Mouse (Mus musculus) forebrain, embryonic 15.5 days (tissue): ENCODE data around the gene Bud13. TPM values are rescaled to one million over a fixed set of nuclear protein-coding genes. Genes with fewer than 3 reads are reported as not detected.

Source experiments
- ATAC-seq: fragments of 200-750 bp; cut with Nextera tagmentation; replicated peaks from 2 replicates; pipeline ENCODE4 v1.8.0; 2017; ENCODE audit warnings: mild to moderate bottlenecking, moderate TSS enrichment, moderate library complexity
- H3K27ac ChIP-seq: fragments of 300-500 bp; sonication (generic); replicated peaks from 2 replicates; pipeline ENCODE4 v1.5.1; 2015; ENCODE audit warnings: mild to moderate bottlenecking, inconsistent platforms
- H3K27me3 ChIP-seq: fragments of 300-500 bp; sonication (generic); 2 replicates; pipeline ENCODE4 v1.6.1; 2015; ENCODE audit warnings: inconsistent platforms
- H3K36me3 ChIP-seq: fragments of 300-500 bp; sonication (generic); 2 replicates; pipeline ENCODE4 v1.6.1; 2015; ENCODE audit warnings: mild to moderate bottlenecking, inconsistent platforms
- H3K4me1 ChIP-seq: fragments of 300-500 bp; sonication (generic); 2 replicates; pipeline ENCODE4 v1.6.1; 2015; ENCODE audit warnings: inconsistent platforms
- H3K4me2 ChIP-seq: fragments of 300-500 bp; sonication (generic); replicated peaks from 2 replicates; pipeline ENCODE4 v1.6.1; 2015; ENCODE audit warnings: mild to moderate bottlenecking, inconsistent platforms
- H3K4me3 ChIP-seq: fragments of 300-500 bp; sonication (generic); 2 replicates; pipeline ENCODE4 v1.5.1; 2015; ENCODE audit warnings: mild to moderate bottlenecking, inconsistent platforms
- H3K9ac ChIP-seq: fragments of 300-500 bp; sonication (generic); replicated peaks from 2 replicates; pipeline ENCODE4 v1.6.1; 2015; ENCODE audit warnings: mild to moderate bottlenecking, inconsistent platforms
- H3K9me3 ChIP-seq: fragments of 300-500 bp; sonication (generic); 2 replicates; pipeline ENCODE4 v1.6.1; 2016; ENCODE audit warnings: inconsistent platforms
- WGBS: fragments of 180-500 bp; shearing (Covaris S2); methylation state at CpG from one replicate; pipeline ENCODE4 v1.1.7; 2015; ENCODE audit warnings: mixed read lengths; 5-methylcytosine and 5-hydroxymethylcytosine counted together
- polyA plus RNA-seq: library from polyadenylated mRNA; unstranded; fragments of >200 nt; fragmentation: Nextera tagmentation; extraction: Ambion mirVana; gene quantifications from 2 replicates; pipeline ENCODE4 v1.2.1, GENCODE M21; 2015

Bud13 gene
- polyA plus RNA-seq, 1 experiment from 2014 or later = 18.5 TPM

- H3K36me3 ChIP-seq = no peaks in the 10 kb centered on the region
- no peaks in the 10 kb centered on the region for H3K27me3 ChIP-seq
- H3K27ac ChIP-seq = no peak overlapping the region
- WGBS = 89% methylated on average over 3 of the region's 3 CpGs
- no peak overlapping the region for H3K4me3 ChIP-seq
- H3K9ac ChIP-seq = no peak overlapping the region
- no peak for ATAC-seq
- H3K4me2 ChIP-seq = no peak overlapping the region
- H3K4me1 ChIP-seq = no peaks in the 10 kb centered on the region
- no peaks in the 10 kb centered on the region for H3K9me3 ChIP-seq
These were observed 25.3 kb upstream of the Bud13 start for GRCm38 (mm10) chr9:46257546-46257945.

GRCm38 (mm10) chr9:46259111-46259510 is 23.7 kb upstream of the Bud13 start:
- Histone ChIP-seq H3K4me1 (no peaks in the 10 kb centered on the region), H3K4me2 (no peak overlapping the region), H3K27ac (no peak overlapping the region), H3K36me3 (no peaks in the 10 kb centered on the region), H3K9me3 (no peaks in the 10 kb centered on the region), H3K9ac (no peak overlapping the region), H3K4me3 (no peak overlapping the region), H3K27me3 (no peaks in the 10 kb centered on the region)
- 91% methylated on average over 6 of the region's 6 CpGs for WGBS
- no peak for ATAC-seq

- no peak overlapping the region for H3K9ac ChIP-seq
- WGBS = 85% methylated on average over 7 of the region's 7 CpGs
- no peak overlapping the region for H3K27ac ChIP-seq
- H3K27me3 ChIP-seq = no peaks in the 10 kb centered on the region
- no peaks in the 10 kb centered on the region for H3K9me3 ChIP-seq
- ATAC-seq = no peak
- no peaks in the 10 kb centered on the region for H3K4me1 ChIP-seq
- H3K4me3 ChIP-seq = no peak overlapping the region
- no peak overlapping the region for H3K4me2 ChIP-seq
- no peaks in the 10 kb centered on the region for H3K36me3 ChIP-seq
These were observed 21.7 kb upstream of the Bud13 start for GRCm38 (mm10) chr9:46261131-46261530.

GRCm38 (mm10) chr9:46268343-46268873 is 14.4 kb upstream of the Bud13 start, which contains the start of gene Apoa5:
TSS of gene Apoa5 (plus strand) at chr9:46268633.
- Histone ChIP-seq H3K27me3 (peaks cover 13% of the 10 kb centered on the region; the same call in 1 of the 2 replicates), H3K9ac (no peak within 1 kb of the TSS), H3K4me1 (peaks cover 3% of the 10 kb centered on the region), H3K4me3 (no peak within 1 kb of the TSS), H3K36me3 (no peaks in the 10 kb centered on the region), H3K9me3 (no peaks in the 10 kb centered on the region), H3K27ac (no peak within 1 kb of the TSS), H3K4me2 (no peak within 1 kb of the TSS)
- 56% methylated on average over 7 of the region's 7 CpGs for WGBS
- ATAC-seq = no peak

- no peak overlapping the region for H3K27ac ChIP-seq
- no peak for ATAC-seq
These were observed 13.7 kb upstream of the Bud13 start for GRCm38 (mm10) chr9:46269125-46269524.

GRCm38 (mm10) chr9:46270782-46271181 is 12.0 kb upstream of the Bud13 start:
- peaks cover 14% of the 10 kb centered on the region for H3K4me1 ChIP-seq
- H3K9ac ChIP-seq = no peak overlapping the region
- no peak overlapping the region for H3K27ac ChIP-seq
- 95% methylated on average over 4 of the region's 4 CpGs for WGBS
- H3K9me3 ChIP-seq = no peaks in the 10 kb centered on the region
- H3K36me3 ChIP-seq = peaks cover 10% of the 10 kb centered on the region
- ATAC-seq = no peak
- no peak overlapping the region for H3K4me2 ChIP-seq
- H3K27me3 ChIP-seq = peaks cover 13% of the 10 kb centered on the region; the same call in 1 of the 2 replicates
- H3K4me3 ChIP-seq = no peak overlapping the region

More at GRCm38 (mm10) chr9:46269125-46269524, 13.7 kb upstream of the Bud13 start:
- H3K4me1 ChIP-seq = peaks cover 11% of the 10 kb centered on the region
- peaks cover 13% of the 10 kb centered on the region; the same call in 1 of the 2 replicates for H3K27me3 ChIP-seq
- no peak overlapping the region for H3K4me3 ChIP-seq
- 85% methylated on average over 5 of the region's 5 CpGs for WGBS
- no peaks in the 10 kb centered on the region for H3K9me3 ChIP-seq
- H3K36me3 ChIP-seq = no peaks in the 10 kb centered on the region
- no peak overlapping the region for H3K9ac ChIP-seq
- no peak overlapping the region for H3K4me2 ChIP-seq

GRCm38 (mm10) chr9:46272070-46272469 is 10.7 kb upstream of the Bud13 start:
- peaks cover 23% of the 10 kb centered on the region for H3K36me3 ChIP-seq
- no peak overlapping the region for H3K4me3 ChIP-seq
- no peaks in the 10 kb centered on the region for H3K9me3 ChIP-seq
- WGBS = 87% methylated on average over 9 of the region's 9 CpGs
- peak overlapping the region; percentile 85; the same call in 1 of the 2 replicates for H3K4me2 ChIP-seq
- H3K27ac ChIP-seq = no peak overlapping the region
- peaks cover 13% of the 10 kb centered on the region; the same call in 1 of the 2 replicates for H3K27me3 ChIP-seq
- no peak overlapping the region for H3K9ac ChIP-seq
- peaks cover 14% of the 10 kb centered on the region for H3K4me1 ChIP-seq
- no peak for ATAC-seq

- H3K4me2 ChIP-seq = peak within 1 kb of the TSS; percentile 85
These were observed 9.9 kb upstream of the Bud13 start, which contains the start of gene Zpr1 for GRCm38 (mm10) chr9:46272677-46273454. TSS of gene Zpr1 (plus strand) at chr9:46273064.

GRCm38 (mm10) chr9:46274494-46274893 is 8.3 kb upstream of the Bud13 start:
- Histone ChIP-seq H3K9ac (no peak overlapping the region), H3K27ac (no peak overlapping the region), H3K36me3 (peaks cover 40% of the 10 kb centered on the region), H3K4me1 (peaks cover 14% of the 10 kb centered on the region), H3K4me2 (no peak overlapping the region), H3K27me3 (peaks cover 11% of the 10 kb centered on the region; the same call in 1 of the 2 replicates), H3K9me3 (no peaks in the 10 kb centered on the region), H3K4me3 (no peak overlapping the region)
- no peak for ATAC-seq
- 91% methylated on average over 9 of the region's 9 CpGs for WGBS

More at GRCm38 (mm10) chr9:46272677-46273454, 9.9 kb upstream of the Bud13 start, which contains the start of gene Zpr1:
- Histone ChIP-seq H3K4me3 (peak within 1 kb of the TSS; percentile 72), H3K4me1 (peaks cover 14% of the 10 kb centered on the region), H3K36me3 (peaks cover 31% of the 10 kb centered on the region), H3K9ac (peak within 1 kb of the TSS; percentile 63), H3K27ac (peak within 1 kb of the TSS; percentile 74), H3K27me3 (peaks cover 13% of the 10 kb centered on the region; the same call in 1 of the 2 replicates), H3K9me3 (no peaks in the 10 kb centered on the region)
- peak; percentile 97 for ATAC-seq
- WGBS = 4% methylated on average over 45 of the region's 45 CpGs

GRCm38 (mm10) chr9:46298381-46298780 is 15.6 kb downstream of the Bud13 start:
- peaks cover 47% of the 10 kb centered on the region for H3K36me3 ChIP-seq
- no peak for ATAC-seq

GRCm38 (mm10) chr9:46302142-46302541 is 19.3 kb downstream of the Bud13 start:
- 0 out of 2 replicates have a peak, but pooled peaks have one; percentile 35 for ATAC-seq
- H3K4me2 ChIP-seq = no peak overlapping the region
- H3K9ac ChIP-seq = no peak overlapping the region
- H3K27ac ChIP-seq = no peak overlapping the region
- H3K4me3 ChIP-seq = no peak overlapping the region
- no peaks in the 10 kb centered on the region for H3K9me3 ChIP-seq
- H3K36me3 ChIP-seq = peaks cover 21% of the 10 kb centered on the region
- H3K4me1 ChIP-seq = no peaks in the 10 kb centered on the region
- WGBS = 14% methylated on average over 2 of the region's 2 CpGs
- H3K27me3 ChIP-seq = no peaks in the 10 kb centered on the region

More at GRCm38 (mm10) chr9:46298381-46298780, 15.6 kb downstream of the Bud13 start:
- 87% methylated on average over 4 of the region's 4 CpGs for WGBS
- Histone ChIP-seq H3K9me3 (no peaks in the 10 kb centered on the region), H3K4me1 (no peaks in the 10 kb centered on the region), H3K9ac (no peak overlapping the region), H3K27me3 (no peaks in the 10 kb centered on the region), H3K4me3 (no peak overlapping the region), H3K4me2 (no peak overlapping the region), H3K27ac (no peak overlapping the region)

- H3K27ac ChIP-seq = no peak overlapping the region
- WGBS = 16% methylated on average over 7 of the region's 7 CpGs
- no peak overlapping the region for H3K4me3 ChIP-seq
- no peak for ATAC-seq
- no peaks in the 10 kb centered on the region for H3K36me3 ChIP-seq
- H3K27me3 ChIP-seq = peaks cover 3% of the 10 kb centered on the region; the same call in 1 of the 2 replicates
- H3K9me3 ChIP-seq = no peaks in the 10 kb centered on the region
- H3K4me1 ChIP-seq = no peaks in the 10 kb centered on the region
- H3K4me2 ChIP-seq = no peak overlapping the region
- H3K9ac ChIP-seq = no peak overlapping the region
These were observed 26.3 kb downstream of the Bud13 start for GRCm38 (mm10) chr9:46309121-46309520.
